Mouse (Mus musculus) stomach, embryonic 15.5 days (tissue): ENCODE data around the gene Trmt44. TPM values are rescaled to one million over a fixed set of nuclear protein-coding genes. Genes with fewer than 3 reads are reported as not detected.
"Not testable (repeated sequence)": the region's sequence is repeated elsewhere in the genome, so short reads cannot be mapped to it uniquely, and the experiment has no call there.

Experiments
- ATAC-seq: fragments of 200-750 bp; cut with Nextera tagmentation; 2 replicates; pipeline ENCODE4 v1.8.0; 2017; ENCODE audit warnings: low read depth, moderate number of reproducible peaks, moderate TSS enrichment; ENCODE audit not compliant: insufficient read depth, low FRiP score
- H3K27ac ChIP-seq: fragments of 300-500 bp; sonication (generic); 2 replicates; pipeline ENCODE4 v1.5.1; 2015; ENCODE audit warnings: mild to moderate bottlenecking, inconsistent platforms
- H3K27me3 ChIP-seq: fragments of 300-500 bp; sonication (generic); replicated peaks from 2 replicates; pipeline ENCODE4 v1.6.1; 2015; ENCODE audit warnings: inconsistent platforms
- H3K36me3 ChIP-seq: fragments of 300-500 bp; sonication (generic); 2 replicates; pipeline ENCODE4 v1.6.1; 2015; ENCODE audit warnings: inconsistent platforms
- H3K4me1 ChIP-seq: fragments of 300-500 bp; sonication (generic); 2 replicates; pipeline ENCODE4 v1.6.1; 2015; ENCODE audit warnings: inconsistent platforms
- H3K4me2 ChIP-seq: fragments of 300-500 bp; sonication (generic); 2 replicates; pipeline ENCODE4 v1.6.1; 2015; ENCODE audit warnings: mild to moderate bottlenecking, inconsistent platforms
- H3K4me3 ChIP-seq: fragments of 300-500 bp; sonication (generic); replicated peaks from 2 replicates; pipeline ENCODE4 v1.5.1; 2015; ENCODE audit warnings: inconsistent platforms
- H3K9ac ChIP-seq: fragments of 300-500 bp; sonication (generic); 2 replicates; pipeline ENCODE4 v1.6.1; 2015; ENCODE audit warnings: inconsistent platforms
- H3K9me3 ChIP-seq: fragments of 300-500 bp; sonication (generic); 2 replicates; pipeline ENCODE4 v1.6.1; 2016; ENCODE audit warnings: inconsistent platforms
- WGBS: fragments of 180-500 bp; shearing (Covaris S2); methylation state at CpG from one replicate; pipeline ENCODE4 v1.1.7; 2015; 5-methylcytosine and 5-hydroxymethylcytosine counted together
- polyA plus RNA-seq: library from polyadenylated mRNA; unstranded; fragments of >200 nt; fragmentation: Nextera tagmentation; extraction: Ambion mirVana; gene quantifications from 2 replicates; pipeline ENCODE4 v1.2.1, GENCODE M21; 2015

Trmt44 gene
- polyA plus RNA-seq, 1 experiment from 2014 or later, result 7.4 TPM

GRCm38 (mm10) chr5:35606800-35607199, 31.9 kb upstream of the Trmt44 start:
- no peak overlapping the region for H3K27ac ChIP-seq
- ATAC-seq, result no peak
- no peak overlapping the region for H3K4me3 ChIP-seq
- H3K9ac ChIP-seq, result no peak overlapping the region
- 81% methylated on average over 7 of the region's 7 CpGs for WGBS
- H3K4me1 ChIP-seq, result peaks cover 14% of the 10 kb centered on the region
- no peaks in the 10 kb centered on the region for H3K9me3 ChIP-seq
- no peaks in the 10 kb centered on the region for H3K27me3 ChIP-seq
- 0 out of 2 replicates have a peak, but pooled peaks cover 8% of the 10 kb centered on the region for H3K36me3 ChIP-seq
- H3K4me2 ChIP-seq, result no peak overlapping the region

- 79% methylated on average over 7 of the region's 7 CpGs for WGBS
- Histone ChIP-seq H3K36me3 (0 out of 2 replicates have a peak, but pooled peaks cover 14% of the 10 kb centered on the region), H3K9me3 (no peaks in the 10 kb centered on the region), H3K27me3 (no peaks in the 10 kb centered on the region), H3K9ac (no peak overlapping the region), H3K4me3 (no peak overlapping the region), H3K27ac (no peak overlapping the region), H3K4me1 (peaks cover 14% of the 10 kb centered on the region), H3K4me2 (no peak overlapping the region)
- no peak for ATAC-seq
Observed at GRCm38 (mm10) chr5:35605355-35605754, 30.5 kb upstream of the Trmt44 start.

GRCm38 (mm10) chr5:35601526-35601925, 26.7 kb upstream of the Trmt44 start:
- no peak for ATAC-seq
- H3K27me3 ChIP-seq, result no peaks in the 10 kb centered on the region
- no peaks in the 10 kb centered on the region for H3K4me1 ChIP-seq
- H3K9ac ChIP-seq, result no peak overlapping the region
- no peak overlapping the region for H3K4me2 ChIP-seq
- peaks cover 23% of the 10 kb centered on the region for H3K36me3 ChIP-seq
- H3K9me3 ChIP-seq, result no peaks in the 10 kb centered on the region
- WGBS, result 86% methylated on average over 8 of the region's 8 CpGs
- H3K4me3 ChIP-seq, result no peak overlapping the region
- H3K27ac ChIP-seq, result no peak overlapping the region

GRCm38 (mm10) chr5:35600233-35600632, 25.4 kb upstream of the Trmt44 start:
- H3K27ac ChIP-seq, result no peak overlapping the region
- H3K36me3 ChIP-seq, result peaks cover 23% of the 10 kb centered on the region
- H3K9me3 ChIP-seq, result no peaks in the 10 kb centered on the region
- no peaks in the 10 kb centered on the region for H3K27me3 ChIP-seq
- H3K4me3 ChIP-seq, result no peak overlapping the region
- no peaks in the 10 kb centered on the region for H3K4me1 ChIP-seq
- 85% methylated on average over 11 of the region's 11 CpGs for WGBS
- H3K4me2 ChIP-seq, result no peak overlapping the region
- ATAC-seq, result no peak
- H3K9ac ChIP-seq, result no peak overlapping the region

GRCm38 (mm10) chr5:35596169-35597160, 21.6 kb upstream of the Trmt44 start:
- Histone ChIP-seq H3K9me3 (no peaks in the 10 kb centered on the region), H3K27ac (peak overlapping the region; percentile 26; the same call in 1 of the 2 replicates), H3K9ac (no peak overlapping the region), H3K4me3 (no peak overlapping the region), H3K4me2 (no peak overlapping the region), H3K4me1 (no peaks in the 10 kb centered on the region), H3K27me3 (no peaks in the 10 kb centered on the region), H3K36me3 (peaks cover 25% of the 10 kb centered on the region)
- 61% methylated on average over 18 of the region's 18 CpGs for WGBS
- ATAC-seq, result peak; percentile 14; the same call in 1 of the 2 replicates

GRCm38 (mm10) chr5:35595706-35596105, 20.8 kb upstream of the Trmt44 start:
- peaks cover 25% of the 10 kb centered on the region for H3K36me3 ChIP-seq
- no peaks in the 10 kb centered on the region for H3K27me3 ChIP-seq
- peak; percentile 20; the same call in 1 of the 2 replicates for ATAC-seq
- H3K4me2 ChIP-seq, result no peak overlapping the region
- no peak overlapping the region for H3K9ac ChIP-seq
- H3K4me1 ChIP-seq, result no peaks in the 10 kb centered on the region
- H3K4me3 ChIP-seq, result no peak overlapping the region
- H3K9me3 ChIP-seq, result no peaks in the 10 kb centered on the region
- H3K27ac ChIP-seq, result no peak overlapping the region
- WGBS, result 19% methylated on average over 4 of the region's 4 CpGs

GRCm38 (mm10) chr5:35594768-35595167, 19.9 kb upstream of the Trmt44 start:
- Histone ChIP-seq H3K9ac (no peak overlapping the region), H3K36me3 (peaks cover 33% of the 10 kb centered on the region), H3K4me3 (no peak overlapping the region), H3K4me2 (no peak overlapping the region), H3K4me1 (no peaks in the 10 kb centered on the region), H3K9me3 (no peaks in the 10 kb centered on the region), H3K27ac (no peak overlapping the region), H3K27me3 (no peaks in the 10 kb centered on the region)
- WGBS, result 95% methylated on average over 4 of the region's 4 CpGs
- no peak for ATAC-seq

GRCm38 (mm10) chr5:35593272-35593671, 18.4 kb upstream of the Trmt44 start:
- Histone ChIP-seq H3K9me3 (no peaks in the 10 kb centered on the region), H3K4me2 (no peak overlapping the region), H3K4me3 (no peak overlapping the region), H3K36me3 (peaks cover 38% of the 10 kb centered on the region), H3K9ac (no peak overlapping the region), H3K4me1 (no peaks in the 10 kb centered on the region), H3K27me3 (no peaks in the 10 kb centered on the region), H3K27ac (no peak overlapping the region)
- no peak for ATAC-seq
- 90% methylated on average over 6 of the region's 6 CpGs for WGBS

- H3K36me3 ChIP-seq, result peaks cover 34% of the 10 kb centered on the region
- no peaks in the 10 kb centered on the region for H3K27me3 ChIP-seq
- no peaks in the 10 kb centered on the region for H3K4me1 ChIP-seq
- 55% methylated on average over 4 of the region's 4 CpGs for WGBS
- H3K4me3 ChIP-seq, result no peak overlapping the region
- no peak overlapping the region for H3K9ac ChIP-seq
- ATAC-seq, result no peak
- H3K27ac ChIP-seq, result no peak overlapping the region
- H3K9me3 ChIP-seq, result no peaks in the 10 kb centered on the region
- no peak overlapping the region for H3K4me2 ChIP-seq
Observed at GRCm38 (mm10) chr5:35592824-35593223, 18.0 kb upstream of the Trmt44 start.

GRCm38 (mm10) chr5:35592081-35592736, 17.3 kb upstream of the Trmt44 start:
- H3K27me3 ChIP-seq, result no peaks in the 10 kb centered on the region
- H3K4me2 ChIP-seq, result no peak overlapping the region
- peaks cover 33% of the 10 kb centered on the region for H3K36me3 ChIP-seq
- ATAC-seq, result no peak
- H3K9me3 ChIP-seq, result no peaks in the 10 kb centered on the region
- H3K27ac ChIP-seq, result no peak overlapping the region
- WGBS, result 85% methylated on average over 21 of the region's 21 CpGs
- no peak overlapping the region for H3K9ac ChIP-seq
- H3K4me3 ChIP-seq, result no peak overlapping the region
- no peaks in the 10 kb centered on the region for H3K4me1 ChIP-seq

GRCm38 (mm10) chr5:35591497-35591896, 16.6 kb upstream of the Trmt44 start:
- no peaks in the 10 kb centered on the region for H3K9me3 ChIP-seq
- H3K4me3 ChIP-seq, result no peak overlapping the region
- H3K27ac ChIP-seq, result no peak overlapping the region
- no peaks in the 10 kb centered on the region for H3K4me1 ChIP-seq
- H3K9ac ChIP-seq, result no peak overlapping the region
- H3K27me3 ChIP-seq, result no peaks in the 10 kb centered on the region
- no peak overlapping the region for H3K4me2 ChIP-seq
- ATAC-seq, result no peak
- 92% methylated on average over 4 of the region's 4 CpGs for WGBS
- H3K36me3 ChIP-seq, result peaks cover 33% of the 10 kb centered on the region

GRCm38 (mm10) chr5:35584259-35584658, 9.4 kb upstream of the Trmt44 start:
- H3K4me2 ChIP-seq, H3K9ac ChIP-seq, H3K27me3 ChIP-seq, H3K4me3 ChIP-seq, ATAC-seq, H3K36me3 ChIP-seq, H3K27ac ChIP-seq, H3K9me3 ChIP-seq: not testable (repeated sequence)
- H3K4me1 ChIP-seq, result peaks cover 12% of the 10 kb centered on the region
- 85% methylated on average over 2 of the region's 2 CpGs for WGBS
